Mouse (Mus musculus): Measurements from ENCODE around the gene Lrp1.

Gene Lrp1

GRCm38 (mm10) chr10:127616261-127616679 is 4.7 kb downstream of the Lrp1 start:
- DNase-seq (ENCODE audit: low spot score in 2 of 2) = no peak

- no peak for DNase-seq (ENCODE audit: low spot score in 2 of 2)
Observed at GRCm38 (mm10) chr10:127615591-127615990, 5.4 kb downstream of the Lrp1 start.

GRCm38 (mm10) chr10:127615034-127615374 is 5.9 kb downstream of the Lrp1 start:
- no peak for DNase-seq (ENCODE audit: low spot score in 2 of 2)

GRCm38 (mm10) chr10:127614236-127615033 is 6.5 kb downstream of the Lrp1 start:
- DNase-seq (ENCODE audit: low spot score in 2 of 2) = no peak

GRCm38 (mm10) chr10:127612079-127612775 is 8.7 kb downstream of the Lrp1 start:
- DNase-seq (ENCODE audit: low spot score in 2 of 2) = no peak

- DNase-seq (ENCODE audit: low spot score in 2 of 2) = no peak
Observed at GRCm38 (mm10) chr10:127610066-127610415, 10.9 kb downstream of the Lrp1 start.

GRCm38 (mm10) chr10:127609415-127610065 is 11.4 kb downstream of the Lrp1 start:
- DNase-seq (ENCODE audit: low spot score in 2 of 2) = no peak

GRCm38 (mm10) chr10:127607059-127607458 is 13.9 kb downstream of the Lrp1 start:
- no peak for DNase-seq (ENCODE audit: low spot score in 2 of 2)

- DNase-seq (ENCODE audit: low spot score in 2 of 2) = no peak
Observed at GRCm38 (mm10) chr10:127605756-127606155, 15.2 kb downstream of the Lrp1 start.

GRCm38 (mm10) chr10:127605251-127605547 is 15.7 kb downstream of the Lrp1 start:
- no peak for DNase-seq (ENCODE audit: low spot score in 2 of 2)

- DNase-seq (ENCODE audit: low spot score in 2 of 2) = no peak
Observed at GRCm38 (mm10) chr10:127604465-127605250, 16.3 kb downstream of the Lrp1 start.

GRCm38 (mm10) chr10:127603437-127604371 is 17.2 kb downstream of the Lrp1 start:
- DNase-seq (ENCODE audit: low spot score in 2 of 2) = no peak

- no peak for DNase-seq (ENCODE audit: low spot score in 2 of 2)
Observed at GRCm38 (mm10) chr10:127602194-127602593, 18.8 kb downstream of the Lrp1 start.

- no peak for DNase-seq (ENCODE audit: low spot score in 2 of 2)
Observed at GRCm38 (mm10) chr10:127599779-127600541, 21.0 kb downstream of the Lrp1 start.

GRCm38 (mm10) chr10:127599252-127599651 is 21.7 kb downstream of the Lrp1 start:
- DNase-seq (ENCODE audit: low spot score in 2 of 2) = no peak

- no peak for DNase-seq (ENCODE audit: low spot score in 2 of 2)
Observed at GRCm38 (mm10) chr10:127598607-127599006, 22.3 kb downstream of the Lrp1 start.

- DNase-seq (ENCODE audit: low spot score in 2 of 2) = peak in 1 of 2 experiments; percentile 62
Observed at GRCm38 (mm10) chr10:127597311-127597901, 23.5 kb downstream of the Lrp1 start.

GRCm38 (mm10) chr10:127596321-127596941 is 24.5 kb downstream of the Lrp1 start:
- no peak for DNase-seq (ENCODE audit: low spot score in 2 of 2)

GRCm38 (mm10) chr10:127594930-127595715 is 25.8 kb downstream of the Lrp1 start:
- DNase-seq (ENCODE audit: low spot score in 2 of 2) = no peak
